Mouse (Mus musculus) megakaryocyte-erythroid progenitor cell, adult 5-6 weeks (primary cell): Measurements from ENCODE around the gene Mesp2. TPM values are rescaled to one million over a fixed set of nuclear protein-coding genes. Genes with fewer than 3 reads are reported as not detected.

Source experiments
- ATAC-seq: replicated peaks from 2 replicates; pipeline ENCODE4 v1.8.0; 2016; ENCODE audit warnings: mild to moderate bottlenecking, inconsistent platforms; ENCODE audit not compliant: severe bottlenecking, poor library complexity, low FRiP score, low TSS enrichment
- total RNA-seq, 2 experiments: library from RNA; stranded (forward) in 1 of 2; stranded (reverse) in 1 of 2; fragments of 200-1000, 215-1000 nt in 1 of 2; fragments of >200 nt in 1 of 2; fragmentation: Nextera tagmentation in 1 of 2; gene quantifications; 2 replicates each; pipeline ENCODE4 v1.2.3; 2014 to 2017

Mesp2 gene
- total RNA-seq, 2 experiments from 2014 or later: 1.2 TPM; not detected in 1

GRCm38 (mm10) chr7:79801391-79801790 lies 9.1 kb upstream of the Mesp2 start:
- ATAC-seq: no peak

- no peak for ATAC-seq
Measured at GRCm38 (mm10) chr7:79802037-79802436, 8.5 kb upstream of the Mesp2 start.

DNA sequence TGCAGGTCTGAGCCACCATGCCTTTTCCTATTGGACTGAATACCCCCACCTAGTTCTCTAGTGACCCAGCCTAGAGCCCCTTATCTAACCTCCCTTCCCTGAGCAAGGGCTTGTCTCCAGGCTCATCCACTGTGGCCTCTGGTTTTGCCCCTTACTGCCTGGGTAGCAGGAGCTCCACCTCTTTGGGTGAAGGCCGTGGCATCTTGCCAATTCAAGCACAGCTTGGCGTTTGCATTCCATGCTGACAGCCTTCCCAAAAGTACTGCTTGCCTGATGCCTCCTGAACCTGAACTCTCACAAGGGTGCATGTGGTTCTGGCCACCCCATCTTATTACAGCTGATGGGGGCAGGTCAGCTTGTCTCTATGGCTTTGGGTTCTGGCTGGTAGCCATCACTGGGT lies 6.6 kb upstream of the Mesp2 start:
- ATAC-seq: no peak

GRCm38 (mm10) chr7:79808561-79808960 lies 2.0 kb upstream of the Mesp2 start:
- no peak for ATAC-seq

GRCm38 (mm10) chr7:79813409-79813808 lies 2.9 kb downstream of the Mesp2 start:
- ATAC-seq: no peak

DNA sequence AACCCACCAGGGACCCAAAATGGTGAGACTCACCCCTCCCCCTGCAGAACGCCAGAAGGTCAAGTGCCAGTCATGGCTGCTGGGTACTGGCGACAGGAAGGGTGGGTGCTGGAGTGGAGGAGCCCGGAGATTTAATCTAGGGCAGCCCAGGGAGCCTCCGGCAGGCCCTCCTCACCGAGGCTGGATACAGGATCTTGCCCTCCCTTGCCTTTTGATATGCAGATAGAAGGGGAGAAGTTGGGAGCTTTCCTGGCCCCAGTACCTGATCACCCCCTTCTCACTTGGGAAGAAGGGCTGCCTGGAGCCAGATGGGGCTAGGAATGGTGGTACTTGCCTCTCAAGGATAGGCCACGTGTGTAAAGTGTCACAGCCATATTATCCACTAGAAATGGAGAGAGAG lies 7.8 kb downstream of the Mesp2 start:
- no peak for ATAC-seq

DNA sequence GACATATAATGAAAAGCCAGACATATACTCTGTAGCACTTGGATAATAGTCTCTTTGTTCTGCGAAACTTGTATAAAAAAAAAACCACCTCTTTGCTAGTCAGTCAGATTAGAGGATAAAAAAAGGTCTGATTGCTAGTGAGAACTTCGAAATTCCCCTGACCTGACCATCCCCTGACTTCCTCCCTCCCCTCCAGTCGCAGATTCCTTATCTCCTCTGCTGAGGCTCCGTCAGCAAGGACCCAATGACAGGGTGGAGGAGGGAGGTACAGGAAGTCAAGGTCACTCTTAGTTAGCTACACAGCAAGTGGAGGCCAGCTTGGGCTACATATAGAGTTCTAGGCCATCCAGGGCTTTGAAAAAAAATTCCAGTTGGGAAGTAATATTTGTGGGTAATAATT lies 9.0 kb downstream of the Mesp2 start:
- peak; percentile 59 for ATAC-seq

DNA sequence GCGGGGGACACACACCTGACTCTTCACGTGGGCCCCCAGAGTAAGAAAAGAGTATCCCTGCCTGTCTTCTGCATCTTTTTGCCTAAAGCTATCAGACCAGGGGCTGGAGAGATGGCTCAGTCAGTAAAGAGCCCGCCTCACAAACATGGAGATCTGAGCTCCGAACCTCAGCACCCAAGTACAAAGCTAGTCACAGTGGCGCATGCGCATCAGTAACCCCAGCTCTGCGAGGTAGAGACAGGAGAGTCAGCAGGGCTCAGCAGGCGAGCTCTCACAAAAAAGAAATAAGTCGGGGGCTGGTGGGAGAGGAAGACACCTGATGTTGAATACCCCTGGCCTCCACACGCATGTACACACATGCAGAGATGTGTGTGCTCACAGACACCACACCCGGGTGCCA lies 9.5 kb downstream of the Mesp2 start:
- ATAC-seq: no peak

DNA sequence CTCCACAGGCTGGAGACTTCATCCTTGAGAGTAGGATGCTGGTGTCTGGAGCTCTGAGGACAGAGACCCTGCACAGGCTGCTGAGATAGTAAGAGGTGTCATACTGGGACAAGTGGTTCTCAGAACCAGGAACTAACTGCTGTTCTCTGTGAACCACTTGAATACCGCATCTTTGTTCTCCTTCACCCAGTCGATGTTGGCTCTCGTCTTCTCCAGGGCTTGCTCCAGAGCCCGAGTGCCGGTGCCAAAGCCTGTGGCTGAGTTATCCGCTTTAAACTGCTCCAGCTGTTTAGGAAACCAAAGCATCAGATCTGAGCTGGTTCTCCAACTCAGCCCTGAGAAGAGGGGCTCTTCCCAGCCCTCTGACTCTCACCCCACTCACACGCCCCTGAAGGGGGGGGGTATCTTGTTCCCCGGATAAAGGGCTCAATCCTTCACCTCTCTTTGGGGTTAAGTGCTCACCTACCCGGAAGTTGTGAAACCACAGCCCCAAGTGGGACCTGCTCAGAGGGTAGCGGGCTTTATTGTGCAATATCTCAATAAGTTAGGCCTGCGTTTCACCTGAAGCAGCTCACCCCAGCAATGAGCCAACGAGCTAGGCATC lies 11.7 kb downstream of the Mesp2 start:
- ATAC-seq: no peak

GRCm38 (mm10) chr7:79828341-79828740 lies 17.8 kb downstream of the Mesp2 start:
- ATAC-seq: no peak

DNA sequence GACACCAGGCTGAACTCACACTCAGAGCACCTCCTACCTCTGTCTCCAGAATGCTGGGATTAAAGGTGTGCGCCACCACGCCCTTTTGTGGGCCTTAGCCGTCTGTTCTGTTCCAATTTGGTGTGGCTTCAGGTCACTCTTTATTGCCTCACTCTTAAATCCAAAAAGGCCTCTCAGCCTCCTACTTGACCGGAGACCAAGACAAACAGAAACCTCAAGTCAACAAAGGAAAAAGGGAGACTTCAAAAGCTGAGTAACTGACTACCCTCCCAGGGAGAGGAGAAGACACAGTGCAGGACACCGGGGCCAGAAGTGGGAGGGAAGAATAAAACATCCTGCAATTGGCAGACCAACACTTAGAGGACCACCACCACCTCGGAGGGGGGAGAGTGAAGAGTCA lies 20.6 kb downstream of the Mesp2 start:
- no peak for ATAC-seq

DNA sequence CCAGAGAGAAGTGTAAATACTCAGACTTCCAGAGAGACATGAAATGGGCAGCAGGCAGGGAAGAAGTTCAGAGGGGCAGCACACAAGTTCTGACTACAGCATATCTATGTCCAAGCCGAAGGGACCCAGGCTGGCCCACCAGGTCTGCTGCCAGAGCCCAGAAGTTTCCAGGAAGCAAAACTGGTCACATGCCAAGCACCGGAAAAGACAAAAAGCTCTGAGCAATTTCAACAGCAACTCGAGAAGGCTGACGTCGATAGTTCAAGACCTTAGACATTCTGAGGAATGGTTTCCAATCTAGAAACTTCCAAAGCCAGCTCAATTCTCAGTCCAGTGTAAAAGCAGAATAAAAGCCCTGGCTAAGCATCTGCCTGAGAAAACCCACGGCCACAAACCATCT lies 21.1 kb downstream of the Mesp2 start:
- ATAC-seq: no peak

DNA sequence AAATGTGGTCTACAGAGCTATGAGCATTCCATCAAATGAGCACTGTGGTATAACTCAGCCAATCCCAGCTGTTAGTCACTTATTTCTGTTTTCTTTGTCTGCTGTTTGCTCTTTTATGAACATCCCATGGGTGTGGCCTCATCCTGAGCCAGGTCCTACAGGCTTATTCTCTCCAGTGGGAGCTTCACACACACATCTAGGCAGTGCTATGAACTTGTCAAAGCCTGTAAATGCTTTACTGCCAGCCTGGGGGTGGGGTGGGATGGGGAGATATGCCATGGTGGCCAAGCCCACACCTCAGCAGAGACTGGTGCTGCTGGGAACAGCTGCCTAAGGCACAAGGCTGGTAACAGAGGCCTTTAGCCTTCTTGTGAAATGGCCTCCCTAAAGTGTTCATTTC lies 22.5 kb downstream of the Mesp2 start:
- ATAC-seq: no peak

DNA sequence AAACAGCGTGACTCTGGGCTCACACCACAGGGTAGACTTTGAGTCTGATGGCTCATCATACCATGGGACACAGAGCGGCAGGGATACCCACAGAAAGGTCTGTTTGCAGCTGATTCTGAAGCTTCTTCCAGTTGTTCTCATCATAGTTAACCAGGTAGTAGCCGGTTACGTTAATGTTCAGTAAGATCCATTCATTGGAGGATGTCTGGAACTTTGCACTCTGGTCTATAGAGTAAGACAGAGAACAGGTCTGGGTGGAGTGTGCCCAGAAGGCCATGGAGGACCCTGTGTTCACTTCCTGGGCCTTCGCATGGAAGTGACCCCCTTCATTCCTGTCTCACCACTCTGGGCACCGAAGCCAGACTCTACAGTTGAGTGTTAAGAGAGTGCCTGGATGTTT lies 24.7 kb downstream of the Mesp2 start:
- ATAC-seq: no peak

DNA sequence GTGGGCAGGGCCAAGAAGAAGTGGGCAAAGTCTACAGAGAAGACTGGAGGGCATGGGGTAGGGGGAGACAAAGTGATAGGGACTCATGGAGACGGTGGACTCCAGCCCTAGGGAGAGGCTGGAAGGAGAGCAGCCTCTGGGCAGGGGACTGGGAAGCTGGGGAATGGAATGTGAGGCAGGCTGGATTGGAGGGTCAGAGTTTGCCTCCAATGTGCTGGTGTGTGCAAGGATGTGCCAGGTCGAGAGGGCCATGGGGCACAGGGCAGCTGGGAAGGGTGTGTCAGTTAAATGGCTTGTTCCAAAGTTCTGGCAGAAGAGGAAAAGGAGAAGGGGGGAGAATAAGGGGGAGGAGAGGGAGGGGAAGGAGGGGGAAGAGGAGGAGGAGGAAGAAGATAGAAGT lies 26.7 kb downstream of the Mesp2 start:
- ATAC-seq: no peak

DNA sequence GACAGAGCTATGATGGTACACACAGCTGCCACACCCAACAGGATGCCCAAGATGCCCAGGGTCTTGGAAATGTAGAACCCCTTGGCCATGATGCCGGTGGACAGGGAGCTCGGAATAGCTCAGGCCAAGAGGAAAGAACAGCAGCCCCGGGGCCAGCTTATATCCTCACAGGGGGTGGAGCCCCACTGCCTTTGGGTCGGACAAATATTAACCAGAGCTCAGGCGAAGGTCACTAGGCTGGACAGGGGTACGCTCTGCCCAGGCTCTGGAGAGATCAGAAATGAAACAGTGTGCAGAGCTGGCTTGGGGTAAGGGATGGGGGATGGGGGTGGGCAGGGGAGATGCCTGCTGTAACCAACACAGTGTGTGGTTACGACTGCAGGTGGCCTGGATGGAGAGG lies 31.6 kb downstream of the Mesp2 start:
- ATAC-seq: no peak

- no peak for ATAC-seq
Measured at GRCm38 (mm10) chr7:79844090-79844802, 33.7 kb downstream of the Mesp2 start.

DNA sequence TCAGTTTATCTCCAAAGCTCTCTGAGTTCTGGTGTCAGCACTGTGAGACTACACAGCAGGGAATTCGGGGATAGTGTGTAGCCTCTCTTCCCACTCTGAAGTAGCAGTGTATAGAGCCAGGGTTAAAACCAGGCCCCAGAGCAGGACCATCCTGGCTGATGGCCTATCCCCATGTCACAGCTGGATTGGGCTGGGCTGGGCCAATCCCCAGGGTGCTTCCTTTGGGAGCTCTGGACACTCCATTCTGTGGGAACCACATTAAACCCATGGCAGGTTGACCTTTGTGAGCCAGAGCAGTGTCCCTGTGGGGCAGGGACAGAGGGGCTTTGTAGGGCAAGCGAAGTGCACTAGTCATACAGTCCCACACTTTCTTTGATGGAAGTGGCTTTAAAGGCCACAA lies 35.8 kb downstream of the Mesp2 start:
- no peak for ATAC-seq

GRCm38 (mm10) chr7:79847456-79848451 lies 37.2 kb downstream of the Mesp2 start:
- ATAC-seq: no peak

DNA sequence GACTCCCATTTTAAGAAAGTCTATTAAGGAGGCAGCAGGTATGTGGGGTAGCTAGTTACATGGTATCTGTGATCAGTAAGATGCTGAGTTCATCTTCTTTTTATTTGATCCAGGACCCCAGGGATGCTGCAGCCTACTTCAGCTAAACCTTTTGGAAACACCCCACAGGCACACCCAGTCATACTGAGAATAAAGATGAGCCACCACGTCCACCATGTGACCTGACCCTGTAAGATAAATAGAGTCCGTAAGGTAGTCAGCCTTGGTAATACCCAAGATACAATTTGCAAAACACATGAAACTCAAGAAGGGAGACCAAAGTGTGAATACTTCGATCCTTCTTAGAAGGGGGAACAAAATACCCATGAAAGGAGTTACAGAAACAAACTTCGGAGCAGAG lies 45.8 kb downstream of the Mesp2 start:
- no peak for ATAC-seq
